In genomic region chr17:66779026-66779425, GRCm38 (mm10) we compare ENCODE assay signal across 33 mouse cellular contexts.
DNase-seq lines count a peak whose midpoint lies in the region; ATAC-seq and TF ChIP-seq lines count a peak whose summit lies in the region.
"Had no signal": no experiment of that assay in that cellular context is flagged by ENCODE, and none has a peak within 500 bp of the region (broad histone marks: within the 10 kb centered on the region; RNA-seq: fewer than 3 reads in every experiment).

No protein-coding gene starts in this region.

- no peak overlapping the region for H3K9ac ChIP-seq in kidney, embryonic 15.5 days
- H3K9ac ChIP-seq in midbrain, postnatal 0 days (replicated peaks; ENCODE audit: low read length, poor library complexity, severe bottlenecking), result no peak overlapping the region
- H3K9ac ChIP-seq in midbrain, embryonic 15.5 days, result no peak overlapping the region
- no peak overlapping the region for H3K9ac ChIP-seq in neural tube, embryonic 15.5 days (replicated peaks)
- H3K9ac ChIP-seq: heart, embryonic 13.5 days; hindbrain, embryonic 15.5 days; limb, embryonic 13.5 days; lung, embryonic 15.5 days; midbrain, embryonic 12.5 days; stomach, embryonic 15.5 days had no signal

- H3K4me1 ChIP-seq in kidney, embryonic 15.5 days, result peaks cover 13% of the 10 kb centered on the region
- H3K4me1 ChIP-seq in midbrain, postnatal 0 days (ENCODE audit: insufficient read depth, low read length), result no peaks in the 10 kb centered on the region
- H3K4me1 ChIP-seq in midbrain, embryonic 15.5 days, result peaks cover 17% of the 10 kb centered on the region
- 0 out of 2 replicates have a peak, but pooled peaks cover 8% of the 10 kb centered on the region for H3K4me1 ChIP-seq in neural tube, embryonic 15.5 days
- H3K4me1 ChIP-seq in hindbrain, embryonic 10.5 days (replicated peaks), result peaks cover 21% of the 10 kb centered on the region
- H3K4me1 ChIP-seq: lung, embryonic 15.5 days; stomach, embryonic 15.5 days had no signal

- WGBS in kidney, embryonic 15.5 days, result 63% methylated on average over 1 of the region's 1 CpGs
- 86% methylated on average over 1 of the region's 1 CpGs for WGBS in midbrain, postnatal 0 days
- 80% methylated on average over 1 of the region's 1 CpGs for WGBS in midbrain, embryonic 15.5 days
- WGBS in neural tube, embryonic 15.5 days, result 67% methylated on average over 1 of the region's 1 CpGs
- WGBS in hindbrain, embryonic 10.5 days, result 87% methylated on average over 1 of the region's 1 CpGs

- peak; percentile 9 for DNase-seq in adrenal gland, adult 8-10 months
- no peak for DNase-seq in adrenal gland, postnatal 10 days
- DNase-seq in kidney, adult 8-10 months, result no peak
- DNase-seq in midbrain, postnatal 0 days (ENCODE audit: low spot score), result no peak
- DNase-seq in hindbrain, embryonic 10.5 days (ENCODE audit: low spot score), result no peak
- DNase-seq: cerebellum, adult 18-20 months; cerebellum, postnatal 10 days; gastrocnemius, adult 2 months; gastrocnemius, postnatal 36 days; heart, postnatal 10 days; kidney, adult 11 months; kidney, postnatal 4 days; layer of hippocampus, postnatal 36 days; retina, postnatal 1 day; right cerebral cortex, postnatal 14 days; thymus, postnatal 14 days had no signal

- H3K4me3 ChIP-seq in kidney, embryonic 15.5 days (replicated peaks), result no peak overlapping the region
- H3K4me3 ChIP-seq in midbrain, postnatal 0 days (ENCODE audit: low read depth, low read length), result no peak overlapping the region
- H3K4me3 ChIP-seq in midbrain, embryonic 15.5 days, result no peak overlapping the region
- no peak overlapping the region for H3K4me3 ChIP-seq in neural tube, embryonic 15.5 days (replicated peaks)
- H3K4me3 ChIP-seq in hindbrain, embryonic 10.5 days, result no peak overlapping the region
- H3K4me3 ChIP-seq: erythroblast, embryonic 14.5 days; gastrocnemius, adult 2 months; heart, adult 2 months; heart, embryonic 13.5 days; hindbrain, embryonic 15.5 days; limb, embryonic 13.5 days; lung, embryonic 15.5 days; midbrain, embryonic 12.5 days; myocyte; stomach, embryonic 15.5 days had no signal

- H3K27me3 ChIP-seq in kidney, embryonic 15.5 days, result no peaks in the 10 kb centered on the region
- no peaks in the 10 kb centered on the region for H3K27me3 ChIP-seq in midbrain, postnatal 0 days (ENCODE audit: insufficient read depth, low read length)
- no peaks in the 10 kb centered on the region for H3K27me3 ChIP-seq in midbrain, embryonic 15.5 days (replicated peaks)
- no peaks in the 10 kb centered on the region for H3K27me3 ChIP-seq in neural tube, embryonic 15.5 days (replicated peaks)
- no peaks in the 10 kb centered on the region for H3K27me3 ChIP-seq in hindbrain, embryonic 10.5 days (ENCODE audit: insufficient read depth, poor library complexity, severe bottlenecking)
- H3K27me3 ChIP-seq: heart, embryonic 13.5 days; hindbrain, embryonic 15.5 days; limb, embryonic 13.5 days; lung, embryonic 15.5 days; midbrain, embryonic 12.5 days; Patski; stomach, embryonic 15.5 days had no signal

- no peak for TF ChIP-seq CTCF in midbrain, postnatal 0 days (IDR thresholded peaks at IDR 0.05)

- no peaks in the 10 kb centered on the region for H3K9me3 ChIP-seq in kidney, embryonic 15.5 days (replicated peaks)
- no peaks in the 10 kb centered on the region for H3K9me3 ChIP-seq in midbrain, postnatal 0 days (ENCODE audit: low read length)
- no peaks in the 10 kb centered on the region for H3K9me3 ChIP-seq in midbrain, embryonic 15.5 days
- no peaks in the 10 kb centered on the region for H3K9me3 ChIP-seq in neural tube, embryonic 15.5 days (replicated peaks)
- H3K9me3 ChIP-seq in hindbrain, embryonic 10.5 days, result no peaks in the 10 kb centered on the region
- H3K9me3 ChIP-seq: heart, embryonic 13.5 days; hindbrain, embryonic 15.5 days; limb, embryonic 13.5 days; lung, embryonic 15.5 days; midbrain, embryonic 12.5 days; stomach, embryonic 15.5 days had no signal

- no peaks in the 10 kb centered on the region for H3K36me3 ChIP-seq in kidney, embryonic 15.5 days
- no peaks in the 10 kb centered on the region for H3K36me3 ChIP-seq in midbrain, postnatal 0 days (ENCODE audit: insufficient read depth, low read length)
- no peaks in the 10 kb centered on the region for H3K36me3 ChIP-seq in midbrain, embryonic 15.5 days (replicated peaks)
- no peaks in the 10 kb centered on the region for H3K36me3 ChIP-seq in neural tube, embryonic 15.5 days
- no peaks in the 10 kb centered on the region for H3K36me3 ChIP-seq in hindbrain, embryonic 10.5 days
- H3K36me3 ChIP-seq: G1E; heart, embryonic 13.5 days; hindbrain, embryonic 15.5 days; limb, embryonic 13.5 days; lung, embryonic 15.5 days; midbrain, embryonic 12.5 days; stomach, embryonic 15.5 days had no signal

- H3K27ac ChIP-seq in kidney, embryonic 15.5 days, result peak overlapping the region; percentile 29; the same call in 1 of the 2 replicates
- 0 out of 2 replicates have a peak overlapping the region, but pooled peaks have one; percentile 6 for H3K27ac ChIP-seq in midbrain, postnatal 0 days (ENCODE audit: low read depth, low read length)
- no peak overlapping the region for H3K27ac ChIP-seq in midbrain, embryonic 15.5 days
- peak overlapping the region; percentile 18; the same call in 1 of the 2 replicates for H3K27ac ChIP-seq in neural tube, embryonic 15.5 days (replicated peaks)
- no peak overlapping the region for H3K27ac ChIP-seq in hindbrain, embryonic 10.5 days
- H3K27ac ChIP-seq: gastrocnemius, adult 2 months; heart, adult 2 months; heart, embryonic 13.5 days; hindbrain, embryonic 15.5 days; limb, embryonic 13.5 days; lung, embryonic 15.5 days; midbrain, embryonic 12.5 days; stomach, embryonic 15.5 days had no signal

- ATAC-seq in kidney, embryonic 15.5 days (replicated peaks; ENCODE audit: low FRiP score), result no peak
- ATAC-seq in midbrain, postnatal 0 days (ENCODE audit: low FRiP score), result no peak
- ATAC-seq in midbrain, embryonic 15.5 days (replicated peaks), result no peak
- ATAC-seq in neural tube, embryonic 15.5 days (ENCODE audit: low FRiP score), result no peak
- ATAC-seq: forebrain, embryonic 16.5 days; inflammation-experienced regulatory T-cells, adult 6 months; Patski had no signal

- no peak overlapping the region for H3K4me2 ChIP-seq in kidney, embryonic 15.5 days
- H3K4me2 ChIP-seq in midbrain, postnatal 0 days (ENCODE audit: low read depth, low read length, poor library complexity, severe bottlenecking), result no peak overlapping the region
- H3K4me2 ChIP-seq in midbrain, embryonic 15.5 days, result no peak overlapping the region
- H3K4me2 ChIP-seq in neural tube, embryonic 15.5 days, result no peak overlapping the region
- H3K4me2 ChIP-seq: heart, embryonic 13.5 days; hindbrain, embryonic 15.5 days; limb, embryonic 13.5 days; liver, embryonic 11.5 days; lung, embryonic 15.5 days; midbrain, embryonic 12.5 days; stomach, embryonic 15.5 days had no signal

Comparison
In these comparisons a context has a peak if more than half of its experiments do, and no peak if none do; other contexts are left out.
1. H3K27ac ChIP-seq: peak in kidney, embryonic 15.5 days (single experiment), midbrain, postnatal 0 days (single experiment) and neural tube, embryonic 15.5 days (single experiment); none in midbrain, embryonic 15.5 days (single experiment) and hindbrain, embryonic 10.5 days (single experiment).